In the genomic region with DNA sequence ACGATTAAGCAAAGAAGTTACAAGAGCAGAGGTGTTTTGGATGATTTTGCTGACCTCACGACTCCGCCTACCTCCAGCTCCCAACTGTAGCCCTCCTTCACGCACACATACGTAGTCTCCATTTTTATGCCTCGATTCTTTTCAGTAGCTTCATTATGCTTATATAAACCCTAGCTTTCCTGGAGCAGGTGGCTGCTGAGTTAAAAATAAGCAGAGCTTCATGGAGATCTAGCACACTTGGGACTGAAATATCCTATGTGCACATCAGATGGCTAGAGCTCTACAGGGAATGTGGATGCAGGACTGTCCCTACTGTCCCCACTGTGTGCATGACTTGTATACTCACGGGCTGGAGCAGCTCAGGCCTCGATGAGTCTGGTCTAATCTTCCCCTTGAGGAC, we compare ENCODE assay signal across 11 mouse cellular contexts. TPM values are rescaled to one million over a fixed set of nuclear protein-coding genes. Genes with fewer than 3 reads are reported as not detected.
DNase-seq lines count a peak whose midpoint lies in the region; ATAC-seq and TF ChIP-seq lines count a peak whose summit lies in the region.
"Had no signal": no experiment of that assay in that cellular context is flagged by ENCODE, and none has a peak within 500 bp of the region (broad histone marks: within the 10 kb centered on the region; RNA-seq: fewer than 3 reads in every experiment).

No protein-coding gene starts in this region.

- WGBS in limb, embryonic 14.5 days: 75% methylated on average over 8 of the region's 8 CpGs
- 89% methylated on average over 8 of the region's 8 CpGs for WGBS in limb, embryonic 10.5 days
- 83% methylated on average over 8 of the region's 8 CpGs for WGBS in forebrain, embryonic 16.5 days
- 83% methylated on average over 8 of the region's 8 CpGs for WGBS in liver, embryonic 11.5 days

- H3K4me3 ChIP-seq in limb, embryonic 14.5 days (replicated peaks; ENCODE audit: low read length): no peak overlapping the region
- no peak overlapping the region for H3K4me3 ChIP-seq in limb, embryonic 10.5 days
- H3K4me3 ChIP-seq in forebrain, embryonic 16.5 days (replicated peaks; ENCODE audit: low read length): no peak overlapping the region
- no peak overlapping the region for H3K4me3 ChIP-seq in liver, embryonic 11.5 days (ENCODE audit: low read depth, low read length)
- H3K4me3 ChIP-seq: erythroblast, embryonic 14.5 days; heart, embryonic 12.5 days had no signal

- DNase-seq in limb, embryonic 14.5 days (ENCODE audit: low spot score): no peak
- no peak for DNase-seq in limb, embryonic 10.5 days (ENCODE audit: low spot score)
- peak; percentile 70 to 75 for DNase-seq in left cerebral cortex, postnatal 36 days (ENCODE audit: low spot score in 2 of 2)
- peak; percentile 24 for DNase-seq in thymus, postnatal 25 days
- DNase-seq in liver, embryonic 11.5 days (ENCODE audit: low spot score): no peak
- no peak for DNase-seq in urinary bladder, postnatal 4 days (ENCODE audit: low spot score in 2 of 2)
- DNase-seq: kidney, postnatal 36 days had no signal

- H3K4me2 ChIP-seq in limb, embryonic 14.5 days (replicated peaks; ENCODE audit: low read depth, low read length, severe bottlenecking): no peak overlapping the region
- peak overlapping the region; percentile 22 for H3K4me2 ChIP-seq in forebrain, embryonic 16.5 days (ENCODE audit: low read length)
- no peak overlapping the region for H3K4me2 ChIP-seq in liver, embryonic 11.5 days
- H3K4me2 ChIP-seq: heart, embryonic 12.5 days had no signal

- H3K27ac ChIP-seq in limb, embryonic 14.5 days (replicated peaks; ENCODE audit: low read depth, low read length): 0 out of 2 replicates have a peak overlapping the region, but pooled peaks have one; percentile 19
- no peak overlapping the region for H3K27ac ChIP-seq in limb, embryonic 10.5 days
- H3K27ac ChIP-seq in forebrain, embryonic 16.5 days (ENCODE audit: low read length): peak overlapping the region; percentile 91
- H3K27ac ChIP-seq in liver, embryonic 11.5 days (ENCODE audit: low read depth, low read length): no peak overlapping the region
- H3K27ac ChIP-seq: liver, embryonic 14.5 days had no signal

- no peaks in the 10 kb centered on the region; the same call in 1 of the 2 replicates for H3K36me3 ChIP-seq in limb, embryonic 14.5 days (ENCODE audit: control insufficient read depth, insufficient read depth, low read length)
- no peaks in the 10 kb centered on the region for H3K36me3 ChIP-seq in limb, embryonic 10.5 days
- H3K36me3 ChIP-seq in forebrain, embryonic 16.5 days (ENCODE audit: control insufficient read depth, insufficient read depth): no peaks in the 10 kb centered on the region
- no peaks in the 10 kb centered on the region for H3K36me3 ChIP-seq in liver, embryonic 11.5 days (ENCODE audit: control insufficient read depth, insufficient read depth, low read length)
- H3K36me3 ChIP-seq: heart, embryonic 12.5 days had no signal

- no peak for TF ChIP-seq POLR2A in limb, embryonic 14.5 days (IDR thresholded peaks at IDR 0.05; ENCODE audit: borderline replicate concordance, extremely low read depth, insufficient read depth, insufficient read length)

- intact Hi-C loops in left cerebral cortex, postnatal 36 days (cut with DNase I): loop anchor here (2.0 to 5.0 kb wide), 2 partner anchors 19 to 100 kb away; a partner anchor contains a TSS

- H3K4me1 ChIP-seq in limb, embryonic 14.5 days (ENCODE audit: control insufficient read depth, insufficient read depth, low read length): no peaks in the 10 kb centered on the region
- peaks cover 6% of the 10 kb centered on the region; the same call in 1 of the 2 replicates for H3K4me1 ChIP-seq in limb, embryonic 10.5 days
- peaks cover 13% of the 10 kb centered on the region for H3K4me1 ChIP-seq in forebrain, embryonic 16.5 days (replicated peaks; ENCODE audit: control insufficient read depth, insufficient read depth, low read length)
- H3K4me1 ChIP-seq in liver, embryonic 11.5 days (replicated peaks; ENCODE audit: control insufficient read depth, insufficient read depth, low read length): no peaks in the 10 kb centered on the region

- no peak overlapping the region for H3K9ac ChIP-seq in limb, embryonic 14.5 days (ENCODE audit: low read depth, low read length, severe bottlenecking)
- no peak overlapping the region; the same call in 1 of the 2 replicates for H3K9ac ChIP-seq in forebrain, embryonic 16.5 days (replicated peaks; ENCODE audit: low read depth, low read length)
- H3K9ac ChIP-seq in liver, embryonic 11.5 days (ENCODE audit: low read depth, low read length): no peak overlapping the region
- H3K9ac ChIP-seq: heart, embryonic 12.5 days; liver, embryonic 14.5 days had no signal

- H3K27me3 ChIP-seq in limb, embryonic 14.5 days (ENCODE audit: control insufficient read depth, insufficient read depth, low read length): no peaks in the 10 kb centered on the region
- H3K27me3 ChIP-seq in limb, embryonic 10.5 days (ENCODE audit: low read depth, poor library complexity, severe bottlenecking): no peaks in the 10 kb centered on the region
- H3K27me3 ChIP-seq in forebrain, embryonic 16.5 days (replicated peaks; ENCODE audit: control insufficient read depth, insufficient read depth, low read length): no peaks in the 10 kb centered on the region
- no peaks in the 10 kb centered on the region for H3K27me3 ChIP-seq in liver, embryonic 11.5 days (replicated peaks; ENCODE audit: control insufficient read depth, insufficient read depth, low read length)

- no peak for ATAC-seq in limb, embryonic 14.5 days (ENCODE audit: low FRiP score, low read depth)
- no peak for ATAC-seq in forebrain, embryonic 16.5 days
- no peak for ATAC-seq in liver, embryonic 11.5 days (replicated peaks; ENCODE audit: low FRiP score)

- H3K9me3 ChIP-seq in limb, embryonic 14.5 days (ENCODE audit: control insufficient read depth, low read length): no peaks in the 10 kb centered on the region
- H3K9me3 ChIP-seq in limb, embryonic 10.5 days (replicated peaks): no peaks in the 10 kb centered on the region
- no peaks in the 10 kb centered on the region for H3K9me3 ChIP-seq in forebrain, embryonic 16.5 days (ENCODE audit: control insufficient read depth, low read length)
- no peaks in the 10 kb centered on the region for H3K9me3 ChIP-seq in liver, embryonic 11.5 days (ENCODE audit: control insufficient read depth, low read length)
- H3K9me3 ChIP-seq: heart, embryonic 12.5 days had no signal

RNA-seq across cellular contexts. Expression of a gene that starts 28.6 kb away (rescaled TPM):
- polyA plus RNA-seq in limb, embryonic 14.5 days (2012; rRNA removed): 25.5 and 27.8 TPM in 2 replicates
- 23.1 and 23.4 TPM in 2 replicates for polyA plus RNA-seq in limb, embryonic 14.5 days (2014; fragmentation: Nextera tagmentation; extraction: Ambion mirVana)
- 2.9 and 4.4 TPM in 2 replicates for polyA plus RNA-seq in limb, embryonic 10.5 days (2016; fragmentation: Nextera tagmentation; extraction: Ambion mirVana)
- 3.1 TPM in 2 replicates for polyA plus RNA-seq in forebrain, embryonic 16.5 days (2015; fragmentation: Nextera tagmentation; extraction: Ambion mirVana)
- total RNA-seq in left cerebral cortex, postnatal 36 days (2021): 10 to 100 TPM; 18.2 to 20.7 TPM
- polyA plus RNA-seq in liver, embryonic 11.5 days (2014; fragmentation: Nextera tagmentation; extraction: Ambion mirVana): 1.2 TPM in 2 replicates
- polyA plus RNA-seq: erythroblast, embryonic 14.5 days had no signal

RNA-seq across cellular contexts. Expression of a gene that starts 32.2 kb away (rescaled TPM):
- 67.4 and 77.3 TPM in 2 replicates for polyA plus RNA-seq in limb, embryonic 14.5 days (2012; rRNA removed)
- polyA plus RNA-seq in limb, embryonic 14.5 days (2014; fragmentation: Nextera tagmentation; extraction: Ambion mirVana): 116 and 138 TPM in 2 replicates
- 240 and 264 TPM in 2 replicates for polyA plus RNA-seq in limb, embryonic 10.5 days (2016; fragmentation: Nextera tagmentation; extraction: Ambion mirVana)
- 219 and 244 TPM in 2 replicates for polyA plus RNA-seq in forebrain, embryonic 16.5 days (2015; fragmentation: Nextera tagmentation; extraction: Ambion mirVana)
- total RNA-seq in left cerebral cortex, postnatal 36 days (2021): 10 to 100 TPM; 44.4 to 52.1 TPM
- polyA plus RNA-seq in liver, embryonic 11.5 days (2014; fragmentation: Nextera tagmentation; extraction: Ambion mirVana): 138 and 147 TPM in 2 replicates

RNA-seq across cellular contexts. Expression of a gene that starts 34.1 kb away (rescaled TPM):
- polyA plus RNA-seq in limb, embryonic 14.5 days (2012; rRNA removed): 36.1 and 38.8 TPM in 2 replicates
- 44.6 and 48.2 TPM in 2 replicates for polyA plus RNA-seq in limb, embryonic 14.5 days (2014; fragmentation: Nextera tagmentation; extraction: Ambion mirVana)
- polyA plus RNA-seq in limb, embryonic 10.5 days (2016; fragmentation: Nextera tagmentation; extraction: Ambion mirVana): 18.1 and 27.4 TPM in 2 replicates
- 54.6 and 59.7 TPM in 2 replicates for polyA plus RNA-seq in forebrain, embryonic 16.5 days (2015; fragmentation: Nextera tagmentation; extraction: Ambion mirVana)
- total RNA-seq in left cerebral cortex, postnatal 36 days (2021): 10 to 100 TPM; 36.7 to 41.2 TPM
- 23.1 and 24.0 TPM in 2 replicates for polyA plus RNA-seq in liver, embryonic 11.5 days (2014; fragmentation: Nextera tagmentation; extraction: Ambion mirVana)

RNA-seq across cellular contexts. Expression of a gene that starts 38.8 kb away (rescaled TPM):
- polyA plus RNA-seq in limb, embryonic 14.5 days (2012; rRNA removed): 46.4 and 46.7 TPM in 2 replicates
- polyA plus RNA-seq in limb, embryonic 14.5 days (2014; fragmentation: Nextera tagmentation; extraction: Ambion mirVana): 33.8 and 40.5 TPM in 2 replicates
- polyA plus RNA-seq in limb, embryonic 10.5 days (2016; fragmentation: Nextera tagmentation; extraction: Ambion mirVana): 42.3 and 45.2 TPM in 2 replicates
- 30.5 and 35.9 TPM in 2 replicates for polyA plus RNA-seq in forebrain, embryonic 16.5 days (2015; fragmentation: Nextera tagmentation; extraction: Ambion mirVana)
- total RNA-seq in left cerebral cortex, postnatal 36 days (2021): 10 to 100 TPM; 18.8 to 19.3 TPM
- 80.1 and 84.2 TPM in 2 replicates for polyA plus RNA-seq in liver, embryonic 11.5 days (2014; fragmentation: Nextera tagmentation; extraction: Ambion mirVana)

Comparison
In these comparisons a context has a peak if more than half of its experiments do, and no peak if none do; other contexts are left out.
1. H3K27ac ChIP-seq: peak in limb, embryonic 14.5 days (single experiment) and forebrain, embryonic 16.5 days (single experiment); none in limb, embryonic 10.5 days (single experiment) and liver, embryonic 11.5 days (single experiment).
2. DNase-seq: peak in left cerebral cortex, postnatal 36 days (2 of 2) and thymus, postnatal 25 days (single experiment); none in limb, embryonic 14.5 days (single experiment), limb, embryonic 10.5 days (single experiment), liver, embryonic 11.5 days (single experiment) and urinary bladder, postnatal 4 days (0 of 2).